Mouse (Mus musculus) neural tube, embryonic 10.5 days (tissue): ENCODE measurements around the gene Arhgef16.

Source experiments
- DNase-seq: peaks from one replicate; pipeline ENCODE4 v3.0.0-alpha.2; 2017; ENCODE audit warnings: low spot score; ENCODE audit errors: extremely low spot score

The Arhgef16 gene

GRCm38 (mm10) chr4:154293735-154294201 is 7.7 kb downstream of the Arhgef16 start:
- DNase-seq: no peak

- DNase-seq: no peak
Measured at GRCm38 (mm10) chr4:154283671-154284070, 17.8 kb downstream of the Arhgef16 start.

GRCm38 (mm10) chr4:154279481-154279880 is 22.0 kb downstream of the Arhgef16 start:
- no peak for DNase-seq

- peak; percentile 49 for DNase-seq
Measured at GRCm38 (mm10) chr4:154273000-154273399, 28.5 kb downstream of the Arhgef16 start.

GRCm38 (mm10) chr4:154269520-154269919 is 32.0 kb downstream of the Arhgef16 start:
- no peak for DNase-seq

GRCm38 (mm10) chr4:154267511-154267910 is 34.0 kb downstream of the Arhgef16 start:
- no peak for DNase-seq

- no peak for DNase-seq
Measured at GRCm38 (mm10) chr4:154262071-154262470, 39.4 kb downstream of the Arhgef16 start.

GRCm38 (mm10) chr4:154260755-154261154 is 40.7 kb downstream of the Arhgef16 start:
- no peak for DNase-seq

GRCm38 (mm10) chr4:154252537-154253255 is 48.8 kb downstream of the Arhgef16 start:
- DNase-seq: no peak

GRCm38 (mm10) chr4:154249316-154249715 is 52.2 kb downstream of the Arhgef16 start:
- no peak for DNase-seq

GRCm38 (mm10) chr4:154248092-154248805 is 53.2 kb downstream of the Arhgef16 start:
- no peak for DNase-seq

GRCm38 (mm10) chr4:154247207-154248091 is 54.0 kb downstream of the Arhgef16 start:
- no peak for DNase-seq

GRCm38 (mm10) chr4:154246115-154247040 is 55.1 kb downstream of the Arhgef16 start:
- peak; percentile 98 for DNase-seq

- DNase-seq: no peak
Measured at GRCm38 (mm10) chr4:154245342-154245741, 56.1 kb downstream of the Arhgef16 start.

- no peak for DNase-seq
Measured at GRCm38 (mm10) chr4:154240608-154241007, 60.9 kb downstream of the Arhgef16 start.

- no peak for DNase-seq
Measured at GRCm38 (mm10) chr4:154239199-154239598, 62.3 kb downstream of the Arhgef16 start.

GRCm38 (mm10) chr4:154237306-154237705 is 64.2 kb downstream of the Arhgef16 start:
- peak; percentile 27 for DNase-seq

GRCm38 (mm10) chr4:154236893-154237292 is 64.6 kb downstream of the Arhgef16 start:
- no peak for DNase-seq

GRCm38 (mm10) chr4:154236001-154236400 is 65.5 kb downstream of the Arhgef16 start:
- no peak for DNase-seq

GRCm38 (mm10) chr4:154232295-154232694 is 69.2 kb downstream of the Arhgef16 start:
- DNase-seq: no peak

- DNase-seq: no peak
Measured at GRCm38 (mm10) chr4:154231380-154231779, 70.1 kb downstream of the Arhgef16 start.
